Mouse (Mus musculus) spleen, adult 2 months (tissue): ENCODE measurements around the gene Vmn1r176.
"Not testable (repeated sequence)": the region's sequence is repeated elsewhere in the genome, so short reads cannot be mapped to it uniquely, and the experiment has no call there.

Experiments
- CTCF ChIP-seq: fragments of 200-500 bp; IDR thresholded peaks from 2 replicates; pipeline ENCODE4 v1.5.1; 2011; ENCODE audit warnings: mild to moderate bottlenecking, inconsistent platforms; ENCODE audit not compliant: insufficient read depth, insufficient read length, insufficient replicate concordance; ENCODE audit errors: extremely low read depth
- POLR2A ChIP-seq: fragments of 200-500 bp; IDR thresholded peaks from 2 replicates; pipeline ENCODE4 v1.6.1; 2011; ENCODE audit warnings: low read depth, low read length, inconsistent platforms

GRCm38 (mm10) chr7:23810543-23810942 lies 26.6 kb downstream of the Vmn1r176 start, which contains the start of gene Vmn1r175:
- TF ChIP-seq CTCF, POLR2A: not testable (repeated sequence)
